Mouse (Mus musculus) heart, adult 18-20 months (tissue): Measurements from ENCODE around the gene C87436. TPM values are rescaled to one million over a fixed set of nuclear protein-coding genes. Genes with fewer than 3 reads are reported as not detected.
"Not testable (repeated sequence)": the region's sequence is repeated elsewhere in the genome, so short reads cannot be mapped to it uniquely, and the experiment has no call there.

Experiments used
- DNase-seq, 2 experiments: peaks; one replicate each; pipeline ENCODE4 v3.0.0; 2021 to 2022; ENCODE audit warnings: mixed read lengths in 1 of 2
- total RNA-seq, 2 experiments: library from RNA; stranded (reverse); gene quantifications; 2 replicates each; pipeline ENCODE4 v1.2.3; 2021

C87436 gene
- total RNA-seq, 2 experiments from 2014 or later = 8.4 to 10.4 TPM

DNA sequence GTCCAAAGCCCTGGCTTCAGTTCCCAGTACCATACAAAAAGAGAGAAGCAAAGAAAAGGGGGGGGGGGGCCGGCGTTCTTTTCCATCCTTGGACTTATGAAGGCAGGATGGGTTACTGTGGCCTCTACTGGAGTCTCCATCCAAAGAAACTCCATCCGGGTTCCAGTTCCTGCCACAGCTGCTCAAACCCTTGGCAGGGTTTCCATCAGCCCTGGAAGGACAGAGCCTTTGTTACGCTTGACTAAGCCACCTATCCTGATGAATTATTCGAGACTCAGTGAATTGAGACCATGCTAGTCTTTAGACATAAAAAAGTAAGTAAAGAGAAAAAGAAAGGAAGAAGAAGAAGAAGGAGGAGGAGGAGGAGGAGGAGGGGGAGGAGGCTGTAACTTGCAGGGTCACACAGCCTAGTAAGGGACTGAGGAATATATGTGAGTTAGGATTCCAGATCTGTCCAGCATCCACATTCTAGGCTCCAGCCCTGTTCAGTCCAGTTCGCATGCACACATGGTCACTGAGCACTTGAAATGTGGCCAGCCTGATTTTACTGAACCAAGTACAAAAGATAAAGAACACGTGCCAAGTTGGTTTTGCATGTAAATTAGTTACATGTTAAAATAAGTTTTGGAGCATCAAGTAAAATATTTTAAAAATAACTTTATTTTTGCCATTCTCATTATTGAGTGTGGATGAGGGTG is 47.9 kb downstream of the C87436 start:
- DNase-seq = no peak

DNA sequence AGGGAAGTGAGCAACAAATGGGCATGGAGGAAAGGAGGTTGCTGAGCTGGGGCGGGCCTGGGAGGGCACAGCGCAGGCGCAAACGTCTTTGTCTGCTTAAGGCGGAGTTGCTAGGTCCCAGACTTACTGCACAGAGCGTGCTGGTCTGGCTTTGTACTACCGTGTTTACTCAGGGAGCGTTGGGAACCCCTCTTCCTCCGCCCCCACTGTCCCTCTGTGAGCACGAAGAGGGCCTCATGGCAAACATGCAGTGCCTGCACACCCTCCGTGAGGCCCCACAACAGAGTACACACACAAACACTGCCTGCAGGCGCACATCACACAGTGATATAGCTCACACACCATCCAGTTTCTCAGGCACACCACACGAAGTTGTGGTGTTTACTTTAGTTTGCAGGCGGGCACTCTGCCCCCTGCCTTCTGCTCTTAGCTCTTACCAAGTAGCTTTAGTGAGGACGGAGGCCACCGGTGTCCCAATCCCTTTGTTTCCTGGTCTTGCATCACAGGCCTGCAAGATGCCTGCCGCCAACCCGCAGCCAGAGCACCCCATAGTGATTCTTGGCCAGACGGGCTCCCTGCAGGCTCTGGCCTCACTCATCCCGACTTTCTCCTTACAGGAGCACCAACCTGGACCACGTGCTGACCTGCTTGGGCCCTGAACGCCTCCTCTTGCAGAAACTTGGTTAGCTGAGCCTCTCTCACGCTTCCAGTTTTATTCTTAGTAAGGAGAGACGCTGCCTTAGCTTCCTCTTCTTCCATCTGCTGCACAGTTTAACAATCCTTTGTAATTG is 49.4 kb downstream of the C87436 start:
- peak; percentile 88 to 92 for DNase-seq

DNA sequence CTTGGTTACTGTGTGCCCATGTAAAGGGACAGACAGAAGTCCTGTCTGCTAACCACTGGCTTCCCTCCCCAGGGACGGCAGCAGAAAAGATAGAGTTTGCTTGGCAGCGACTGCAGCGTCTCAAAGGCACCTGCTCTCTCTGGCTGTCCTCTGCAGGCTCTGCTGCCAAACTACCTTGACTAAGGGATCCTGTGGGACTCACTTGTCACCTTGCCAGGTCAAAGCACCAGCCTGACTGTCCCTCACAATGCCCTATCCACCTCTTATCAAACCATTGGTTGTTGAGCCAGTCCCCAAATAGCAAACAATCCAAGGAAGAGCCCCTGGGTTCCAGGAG is 49.9 kb downstream of the C87436 start:
- peak; percentile 71 to 74 for DNase-seq

DNA sequence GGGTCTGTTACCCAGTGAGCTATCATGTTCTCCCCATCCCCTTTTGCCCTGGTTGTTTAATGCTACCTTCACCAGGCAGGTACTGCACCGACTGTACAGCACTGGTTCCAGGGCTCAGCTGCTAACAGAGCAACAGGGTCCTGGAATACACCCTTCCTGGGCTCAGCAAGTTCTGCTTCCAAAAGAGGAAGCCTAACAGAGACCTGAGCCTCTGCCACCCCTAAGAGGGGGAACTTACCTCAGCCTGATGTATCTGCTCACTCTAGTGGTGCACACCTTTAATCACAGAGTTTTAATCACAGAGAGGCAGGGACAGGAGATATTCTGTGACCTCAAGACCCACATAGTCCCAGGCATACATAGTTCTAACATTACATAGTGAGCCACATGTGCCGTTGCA is 51.8 kb downstream of the C87436 start:
- DNase-seq = no peak

DNA sequence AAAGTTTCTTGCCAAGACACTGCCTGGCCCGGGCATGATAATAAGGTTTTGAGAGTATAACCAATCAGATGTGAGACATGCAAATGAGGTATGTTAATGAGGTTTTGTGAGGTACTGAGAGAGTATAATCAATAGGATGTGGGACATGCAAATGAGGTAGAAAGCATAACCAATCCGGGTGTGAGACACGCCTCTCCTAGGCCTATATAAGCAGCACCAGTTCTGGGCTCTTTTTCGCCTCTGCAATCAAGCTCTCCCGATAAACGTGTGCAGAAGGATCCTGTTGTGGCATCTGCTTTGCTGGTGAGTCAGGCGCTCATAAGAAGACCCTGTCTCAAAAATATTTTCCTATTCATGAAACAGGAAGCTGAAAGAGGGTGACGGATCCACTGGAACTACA is 52.2 kb downstream of the C87436 start:
- not testable (repeated sequence) for DNase-seq

DNA sequence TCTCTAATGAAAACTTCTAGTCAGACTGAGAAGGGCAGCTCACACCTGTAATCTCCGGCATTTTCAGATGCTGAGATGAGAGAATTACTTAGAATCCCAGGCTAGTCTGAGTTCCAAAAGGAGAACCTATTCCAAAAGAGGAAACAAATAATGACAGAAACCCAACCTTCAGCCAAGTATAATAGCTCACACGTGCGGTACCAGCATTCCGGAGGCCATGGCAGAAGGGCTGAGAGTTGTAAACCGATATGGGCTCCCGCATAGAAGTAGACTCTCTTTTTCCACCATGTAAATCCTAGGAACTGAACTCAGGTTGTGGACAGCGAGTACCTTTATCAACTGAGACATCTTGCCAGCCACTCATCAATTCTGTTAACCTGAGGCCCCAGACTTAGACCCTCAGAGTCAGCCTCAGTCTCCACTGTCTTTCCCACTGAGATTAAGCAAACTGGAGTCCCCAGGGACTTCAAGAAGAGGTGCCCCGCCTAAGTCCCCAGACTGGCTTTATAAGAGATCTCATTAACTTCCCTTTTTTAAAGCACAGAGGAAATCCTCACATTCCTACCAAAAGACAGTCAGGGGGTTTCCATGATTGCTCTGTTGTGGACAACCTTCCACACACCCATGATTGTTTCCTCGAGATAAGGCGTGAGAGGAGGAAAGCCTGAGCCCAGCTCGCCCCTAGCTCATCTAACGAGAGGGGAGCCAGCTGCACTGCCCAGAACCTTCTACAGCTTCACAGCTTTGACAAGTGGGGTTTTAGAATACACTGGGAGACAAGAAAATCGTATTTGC is 55.5 kb downstream of the C87436 start:
- DNase-seq = peak; percentile 40 to 61

DNA sequence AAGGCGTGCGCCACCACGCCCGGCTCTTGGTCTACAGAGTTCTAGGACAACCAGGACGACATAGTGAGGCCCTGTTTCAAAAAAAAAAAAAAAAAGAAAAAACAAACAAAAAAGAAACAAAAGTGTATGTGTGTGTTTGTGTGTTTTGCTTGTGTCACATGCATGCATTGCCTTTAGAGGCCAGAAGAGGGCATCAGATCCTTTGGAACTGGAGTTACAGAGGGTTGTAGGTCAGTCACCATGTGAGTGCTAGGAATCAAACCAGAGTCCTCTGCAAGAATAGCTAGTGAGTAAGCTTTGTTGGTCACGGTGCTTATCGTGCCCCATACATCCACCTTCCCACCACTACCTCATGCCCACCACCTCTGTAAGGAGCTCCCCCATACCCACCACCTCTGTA is 56.6 kb downstream of the C87436 start:
- DNase-seq = no peak

DNA sequence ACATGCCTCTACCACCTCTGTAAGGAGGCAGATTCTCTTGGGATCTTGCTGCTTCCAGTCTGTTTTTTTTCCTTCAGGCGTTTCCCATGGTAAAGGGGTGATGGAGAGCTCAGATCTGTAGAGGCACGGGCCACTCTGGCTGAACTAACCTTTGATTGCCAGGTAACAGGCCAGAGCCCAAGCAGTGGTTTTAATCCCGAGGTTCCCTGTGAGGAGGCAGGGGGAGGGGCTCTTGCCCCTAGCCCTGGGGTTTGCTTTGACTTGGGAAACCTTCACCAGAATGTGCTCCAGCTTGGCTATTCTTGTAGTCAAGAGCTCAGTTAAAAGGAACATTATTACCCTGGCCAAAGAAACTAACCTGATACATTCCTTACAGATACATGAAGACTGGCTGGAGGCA is 57.5 kb downstream of the C87436 start:
- no peak for DNase-seq

DNA sequence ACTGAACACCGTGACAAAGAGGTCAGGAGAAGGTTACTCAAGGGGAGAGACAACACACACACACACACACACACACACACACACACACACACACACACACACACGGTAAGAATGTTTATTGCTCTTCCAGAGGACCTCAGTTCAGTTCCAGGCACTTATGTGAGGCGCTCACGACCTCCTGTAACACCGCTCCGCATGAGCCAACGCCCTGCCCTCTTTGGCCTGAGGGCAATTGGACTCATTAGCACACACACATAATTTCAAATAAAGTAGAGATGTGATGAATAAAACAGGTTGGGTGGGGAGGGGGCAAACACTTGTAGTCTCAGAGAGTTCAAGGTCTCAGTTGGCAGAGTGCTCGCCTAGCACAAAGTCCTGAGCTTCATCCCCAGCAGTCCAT is 58.0 kb downstream of the C87436 start:
- DNase-seq = no peak

DNA sequence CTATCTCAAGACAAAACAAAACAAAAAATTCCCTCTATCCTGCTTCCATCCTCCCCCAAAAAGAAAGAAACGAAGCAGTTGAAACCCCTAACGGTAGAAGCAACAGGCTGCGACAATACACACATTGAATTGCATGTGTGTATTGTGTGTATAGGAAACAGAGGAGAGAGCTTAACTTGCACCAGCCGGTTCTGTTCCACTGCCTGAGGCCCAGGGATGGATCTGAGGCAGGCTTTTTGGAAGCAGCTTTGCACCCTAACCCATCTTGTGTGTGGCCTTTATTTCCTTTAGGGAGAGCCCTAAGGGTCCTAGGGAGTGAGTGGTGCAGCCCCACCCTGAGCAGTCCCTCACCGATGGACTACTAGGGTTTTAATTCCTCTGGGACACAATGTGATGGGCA is 58.4 kb downstream of the C87436 start:
- DNase-seq = no peak

DNA sequence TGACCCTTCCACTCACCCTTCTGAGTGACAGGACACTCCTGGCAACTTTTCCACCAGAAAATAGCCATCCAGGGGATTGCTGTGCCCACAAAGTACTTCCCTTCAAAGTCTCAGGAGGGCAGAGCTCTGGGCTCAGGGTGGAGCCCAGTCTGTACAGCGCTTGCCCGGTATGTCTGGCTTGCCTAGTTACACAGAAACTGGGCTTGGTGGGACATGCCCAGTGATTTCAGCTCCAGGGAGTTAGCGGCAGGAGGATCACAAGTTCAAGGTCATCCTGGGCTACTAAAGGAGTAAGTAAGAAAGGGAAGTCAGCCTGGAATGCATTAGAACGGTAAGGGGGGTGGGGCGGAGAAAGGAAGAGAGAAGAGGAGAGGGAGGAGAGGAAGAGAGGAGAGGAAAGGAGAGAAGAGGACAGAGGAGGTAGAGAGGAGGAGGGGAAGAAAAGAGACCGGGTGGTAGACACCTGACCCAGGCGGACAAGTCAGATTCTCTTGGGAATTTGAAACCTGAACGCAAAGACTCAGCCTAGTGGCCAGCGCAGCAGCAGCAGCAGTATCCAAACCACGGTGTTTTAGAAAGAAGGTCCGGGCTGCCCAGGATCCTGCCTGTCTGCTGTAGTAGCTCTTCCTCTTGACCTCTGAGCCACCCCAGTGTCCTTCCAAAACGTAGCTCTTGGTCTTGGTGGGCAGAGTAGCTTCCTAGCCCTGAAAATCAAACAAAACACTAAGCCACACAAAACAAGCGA is 59.1 kb downstream of the C87436 start:
- DNase-seq = peak; percentile 51 to 63

DNA sequence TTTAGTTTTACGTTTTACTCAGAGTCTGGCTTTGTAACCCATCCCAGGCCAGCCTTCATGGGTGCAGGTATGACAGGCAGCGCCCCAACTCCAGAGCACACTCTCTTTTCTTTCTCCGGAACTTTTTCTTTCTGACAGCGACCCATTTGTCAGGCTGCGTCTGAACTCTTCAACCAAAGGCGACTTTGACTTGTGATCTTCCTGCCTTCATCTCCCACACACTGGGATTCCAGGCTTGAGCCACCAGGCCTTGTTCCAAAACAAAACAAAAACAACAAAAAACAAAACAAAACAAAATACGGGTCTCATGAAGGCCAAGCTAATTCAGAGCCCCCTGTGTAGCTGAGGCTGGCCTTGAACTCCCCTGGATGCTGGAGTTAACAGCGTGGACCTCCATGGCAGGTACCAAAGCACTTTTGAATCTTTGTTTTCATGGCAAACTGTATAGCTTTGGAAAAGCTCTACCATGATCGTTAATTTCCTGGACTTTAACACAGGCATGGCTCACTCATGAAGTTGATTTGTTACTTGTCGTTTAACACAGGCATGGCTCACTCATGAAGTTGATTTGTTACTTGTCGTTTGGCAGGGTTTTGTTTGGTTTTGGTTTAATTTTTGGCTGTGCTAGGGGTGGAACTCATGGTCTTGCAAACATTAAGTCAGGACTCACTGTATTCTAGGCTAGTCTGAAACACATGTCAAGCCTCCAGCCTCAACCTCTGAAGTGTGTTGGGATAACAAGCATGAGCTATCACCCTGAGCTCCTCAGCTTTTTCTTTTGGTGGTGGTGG is 60.0 kb downstream of the C87436 start:
- no peak for DNase-seq

DNA sequence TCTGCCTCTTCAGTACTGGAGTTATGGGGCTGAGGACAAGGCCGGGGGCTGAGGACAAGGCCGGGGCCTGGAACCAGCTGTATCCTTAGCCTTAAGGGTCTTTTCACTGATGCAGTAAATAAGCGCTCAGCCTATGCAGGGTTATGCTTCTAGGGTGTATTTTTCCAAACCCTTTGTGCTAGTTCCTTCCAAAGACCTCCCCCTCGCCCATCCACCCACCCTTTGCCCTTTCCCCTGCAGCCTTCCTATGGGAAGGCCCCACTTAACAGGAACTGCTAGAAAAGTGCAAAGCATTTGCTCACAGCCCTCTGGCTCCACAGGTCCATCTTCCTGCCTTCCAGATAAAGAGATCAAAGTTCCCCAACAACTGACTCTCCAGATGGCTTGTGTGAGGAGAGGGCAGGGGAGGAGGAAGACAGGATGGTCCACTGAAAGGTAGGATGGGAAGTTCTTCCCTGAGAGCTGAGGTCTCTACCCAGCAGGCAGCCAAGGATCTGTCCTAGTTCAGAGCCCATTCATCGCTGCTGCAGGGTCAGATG is 61.5 kb downstream of the C87436 start:
- DNase-seq = no peak

DNA sequence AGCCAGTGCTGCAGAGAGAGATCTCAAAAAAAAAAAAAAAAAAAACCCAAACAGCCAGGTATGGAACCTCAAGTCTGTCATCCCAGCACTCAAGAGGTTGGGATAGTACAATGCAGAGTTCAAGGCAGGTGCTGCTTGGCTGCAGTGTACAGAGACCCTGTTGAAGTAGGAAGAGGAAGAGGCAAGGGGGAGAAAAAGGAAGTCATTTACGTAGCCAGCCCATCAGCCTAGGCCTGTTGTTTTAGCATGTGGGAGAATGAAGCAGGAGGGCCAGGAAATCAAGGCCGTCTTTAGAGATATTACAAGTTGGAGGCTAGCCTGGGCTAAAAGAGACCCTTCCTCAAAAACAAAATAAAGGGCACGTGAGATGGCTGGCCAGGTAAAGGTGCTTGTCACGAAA is 65.3 kb downstream of the C87436 start:
- DNase-seq = no peak

DNA sequence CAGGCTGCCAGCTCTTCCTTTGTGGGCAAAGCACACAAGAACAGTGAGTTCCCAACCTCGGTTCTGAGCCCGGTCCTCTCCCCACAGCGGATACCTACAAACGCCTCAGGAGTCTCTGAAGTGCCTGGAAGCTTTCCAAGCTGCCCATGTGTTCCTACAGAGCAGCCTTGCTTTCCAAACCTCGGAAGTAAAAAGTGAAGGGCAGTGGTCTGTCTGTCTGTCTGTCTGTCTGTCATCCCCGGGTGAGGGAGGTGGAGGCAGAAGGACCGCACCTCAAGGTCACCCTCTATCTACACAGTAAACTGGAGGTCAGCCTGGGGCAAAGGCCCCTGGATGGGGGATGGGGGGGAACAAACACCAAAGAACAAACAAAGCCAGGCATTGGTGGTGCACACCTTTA is 67.5 kb downstream of the C87436 start:
- no peak for DNase-seq

DNA sequence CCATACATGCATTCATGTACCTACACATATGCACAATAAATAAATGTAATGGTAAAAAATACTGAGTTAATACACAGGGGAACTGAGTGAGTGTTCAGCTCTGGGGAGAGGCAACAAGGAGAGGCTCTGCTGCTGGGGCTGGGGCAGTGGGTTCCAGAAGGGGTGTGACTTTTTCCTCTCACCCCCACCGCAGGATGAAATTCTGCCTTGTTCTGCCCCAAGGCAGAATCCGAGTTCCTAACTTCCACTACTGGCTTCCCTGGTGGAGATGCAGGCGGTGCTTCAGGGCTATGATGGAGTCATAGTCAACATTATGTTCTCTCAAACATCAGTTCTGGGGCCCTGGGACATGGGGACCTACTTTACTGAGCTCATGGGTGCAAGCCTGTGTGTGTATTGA is 68.1 kb downstream of the C87436 start:
- no peak for DNase-seq

DNA sequence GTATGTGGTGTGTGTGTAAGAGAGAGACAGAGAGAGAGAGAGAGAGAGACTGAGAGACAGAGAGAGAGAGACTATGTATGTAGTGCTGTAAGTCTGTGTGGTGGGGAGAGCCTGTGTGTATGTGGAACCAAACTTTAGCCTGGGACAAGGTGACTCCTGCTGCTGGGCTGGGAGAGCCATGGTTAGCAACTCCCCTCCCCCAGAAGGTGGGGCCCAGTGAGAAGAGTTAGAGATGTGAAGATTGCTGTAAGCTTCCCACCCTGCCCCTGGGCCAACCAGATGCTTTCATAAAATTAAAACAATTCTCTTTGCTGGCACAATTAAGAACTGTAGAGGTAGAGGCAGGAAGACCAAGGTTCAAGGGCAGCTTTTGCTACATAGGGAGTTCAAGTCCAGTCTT is 68.9 kb downstream of the C87436 start:
- DNase-seq = no peak

DNA sequence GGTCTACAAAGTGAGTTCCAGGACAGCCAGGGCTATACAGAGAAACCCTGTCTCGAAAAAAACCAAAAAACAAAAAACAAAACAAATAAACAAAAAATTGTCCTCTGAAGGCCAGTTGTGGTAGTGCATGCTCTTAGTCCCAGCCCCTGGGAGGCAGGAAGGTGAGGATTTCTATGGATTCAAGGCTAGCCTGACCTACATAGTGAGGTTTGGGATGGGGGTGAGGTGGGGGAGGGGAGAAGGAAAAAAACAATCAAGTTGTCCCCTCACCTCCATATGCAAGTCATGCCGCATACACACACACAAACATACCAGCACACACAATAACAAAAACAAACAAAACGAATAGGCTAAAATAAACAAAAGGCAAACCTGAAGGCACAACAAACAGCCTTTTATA is 70.6 kb downstream of the C87436 start:
- no peak for DNase-seq

DNA sequence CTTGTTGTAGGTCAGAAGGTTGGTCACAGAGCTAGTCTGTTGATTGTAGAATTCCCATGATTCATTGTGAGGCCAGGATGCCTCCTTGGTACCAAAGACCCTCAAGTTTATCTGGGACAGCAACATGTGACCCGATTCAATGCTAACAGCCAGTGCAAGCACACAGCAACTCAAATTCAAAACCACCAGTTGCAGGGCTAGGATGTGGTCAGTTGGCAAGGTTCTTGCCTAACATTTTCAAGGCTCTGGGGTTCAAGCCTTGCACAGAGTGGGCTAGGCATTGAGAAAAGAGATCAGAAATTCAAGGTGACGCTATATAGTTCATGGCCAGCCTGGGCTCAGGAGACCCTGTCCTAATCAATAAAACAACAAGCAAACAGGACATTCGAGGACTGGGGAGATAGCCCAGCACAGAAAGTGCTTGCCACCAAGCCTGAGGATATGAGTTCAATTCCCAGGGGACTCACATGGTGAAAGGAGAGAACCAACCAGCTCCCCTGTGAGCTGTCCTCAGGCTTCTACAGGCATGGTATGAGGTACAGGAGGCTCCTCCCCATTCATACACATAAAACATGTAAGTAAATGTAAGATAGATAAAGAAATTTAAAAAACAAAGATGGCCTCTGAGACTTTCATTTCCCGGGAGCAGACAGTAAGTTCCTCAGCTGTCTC is 71.2 kb downstream of the C87436 start:
- no peak for DNase-seq

DNA sequence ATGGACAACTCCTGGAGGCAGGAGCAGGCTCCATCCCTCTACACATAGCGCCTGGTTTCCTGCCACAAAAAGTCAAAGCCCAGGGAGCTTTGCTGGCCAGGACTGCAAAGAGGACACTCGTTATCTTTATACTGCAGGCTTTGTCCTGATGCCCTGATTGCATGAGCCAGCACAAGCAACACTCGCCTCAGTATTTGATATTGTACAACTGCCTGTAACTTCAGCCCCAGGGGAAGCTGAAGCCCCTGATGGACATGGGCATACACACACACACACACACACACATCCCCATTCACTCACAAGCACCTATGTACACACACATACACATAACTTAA is 71.7 kb downstream of the C87436 start:
- no peak for DNase-seq

DNA sequence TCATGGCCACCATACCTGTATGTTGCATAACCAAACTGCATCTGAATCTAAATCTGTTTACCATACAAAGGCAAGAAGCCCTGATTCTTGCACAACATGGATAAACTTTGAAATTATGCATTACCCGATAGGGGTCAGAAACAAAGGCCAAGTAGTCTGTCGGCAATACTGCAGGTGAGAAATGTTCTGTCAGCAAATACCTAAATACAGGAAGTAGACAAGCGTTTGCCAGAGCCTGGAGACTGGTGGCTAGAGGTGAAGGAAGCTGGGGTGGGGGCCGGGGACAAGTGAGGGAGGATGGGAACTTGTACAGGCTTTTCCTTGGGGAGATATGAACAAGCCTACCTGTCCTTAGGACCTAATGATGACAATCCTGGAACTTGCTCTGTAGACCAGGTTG is 72.8 kb downstream of the C87436 start:
- DNase-seq = no peak
